Mouse (Mus musculus) MEL-GATA-1-ER (cell line): ENCODE data around the gene Fpr1.
"Not testable (repeated sequence)": the region's sequence is repeated elsewhere in the genome, so short reads cannot be mapped to it uniquely, and the experiment has no call there.

ENCODE experiments used
- DNase-seq: peaks from one replicate; pipeline ENCODE4 v3.0.0-alpha.2; 2012; ENCODE audit warnings: low read depth; ENCODE audit errors: extremely low read depth

Fpr1 gene

GRCm38 (mm10) chr17:17849906-17850712 is 33.6 kb downstream of the Fpr1 start:
- no peak for DNase-seq

GRCm38 (mm10) chr17:17848988-17849387 is 34.8 kb downstream of the Fpr1 start:
- peak; percentile 85 for DNase-seq

- DNase-seq, result no peak
Measured at GRCm38 (mm10) chr17:17845187-17846027, 38.3 kb downstream of the Fpr1 start.

- not testable (repeated sequence) for DNase-seq
Measured at GRCm38 (mm10) chr17:17844606-17845005, 39.1 kb downstream of the Fpr1 start.

- no peak for DNase-seq
Measured at GRCm38 (mm10) chr17:17843534-17844261, 40.0 kb downstream of the Fpr1 start.

GRCm38 (mm10) chr17:17840796-17841195 is 42.9 kb downstream of the Fpr1 start:
- no peak for DNase-seq

- no peak for DNase-seq
Measured at GRCm38 (mm10) chr17:17839276-17839675, 44.5 kb downstream of the Fpr1 start.

- DNase-seq, result peak; percentile 87
Measured at GRCm38 (mm10) chr17:17837919-17838701, 45.6 kb downstream of the Fpr1 start.

GRCm38 (mm10) chr17:17837426-17837825 is 46.3 kb downstream of the Fpr1 start:
- no peak for DNase-seq

GRCm38 (mm10) chr17:17836101-17836500 is 47.6 kb downstream of the Fpr1 start:
- DNase-seq, result no peak

GRCm38 (mm10) chr17:17834896-17835295 is 48.8 kb downstream of the Fpr1 start:
- DNase-seq, result no peak

- DNase-seq, result no peak
Measured at GRCm38 (mm10) chr17:17830731-17831130, 53.0 kb downstream of the Fpr1 start.

GRCm38 (mm10) chr17:17829816-17830535 is 53.8 kb downstream of the Fpr1 start:
- no peak for DNase-seq

- no peak for DNase-seq
Measured at GRCm38 (mm10) chr17:17829052-17829785, 54.5 kb downstream of the Fpr1 start.

- DNase-seq, result no peak
Measured at GRCm38 (mm10) chr17:17828191-17828981, 55.4 kb downstream of the Fpr1 start.

- DNase-seq, result no peak
Measured at GRCm38 (mm10) chr17:17827658-17828190, 56.0 kb downstream of the Fpr1 start.

- DNase-seq, result no peak
Measured at GRCm38 (mm10) chr17:17826751-17827657, 56.7 kb downstream of the Fpr1 start, which contains the start of gene Spaca6. TSS of gene Spaca6 (plus strand) at chr17:17827158.
